Mouse (Mus musculus) ES-Bruce4 (cell line): Measurements from ENCODE around the gene Ruvbl2. TPM values are rescaled to one million over a fixed set of nuclear protein-coding genes. Genes with fewer than 3 reads are reported as not detected.

ENCODE experiments used
- H3K27ac ChIP-seq: 2 replicates; pipeline ENCODE4 v1.5.1; 2012; ENCODE audit warnings: low read length, inconsistent platforms; ENCODE audit not compliant: insufficient read depth
- H3K27me3 ChIP-seq: 2 replicates; pipeline ENCODE4 v1.6.1; 2012; ENCODE audit warnings: mild to moderate bottlenecking, low read length, inconsistent platforms; ENCODE audit not compliant: control insufficient read depth, poor library complexity, insufficient read depth, severe bottlenecking
- H3K36me3 ChIP-seq: 2 replicates; pipeline ENCODE4 v1.6.1; 2012; ENCODE audit warnings: inconsistent platforms, mild to moderate bottlenecking, low read length, moderate library complexity; ENCODE audit not compliant: control insufficient read depth, poor library complexity, insufficient read depth, severe bottlenecking
- H3K4me1 ChIP-seq: one replicate; pipeline ENCODE4 v1.8.1; 2011; ENCODE audit warnings: low read length; ENCODE audit not compliant: control insufficient read depth, insufficient read depth
- H3K4me3 ChIP-seq: 2 replicates; pipeline ENCODE4 v1.5.1; 2011; ENCODE audit warnings: low read depth, mild to moderate bottlenecking, low read length
- H3K9ac ChIP-seq: 2 replicates; pipeline ENCODE4 v1.6.1; 2012; ENCODE audit warnings: low read depth, mild to moderate bottlenecking, inconsistent platforms; ENCODE audit not compliant: poor library complexity, severe bottlenecking
- H3K9me3 ChIP-seq: replicated peaks from 2 replicates; pipeline ENCODE4 v1.6.1; 2012; ENCODE audit warnings: mild to moderate bottlenecking, low read length, inconsistent platforms; ENCODE audit not compliant: control insufficient read depth, poor library complexity, insufficient read depth, severe bottlenecking
- CTCF ChIP-seq: IDR thresholded peaks from one replicate; pipeline ENCODE4 v1.8.1; 2011; ENCODE audit warnings: low read depth, low read length
- EP300 ChIP-seq: IDR thresholded peaks from 2 replicates; pipeline ENCODE4 v1.6.1; 2011; ENCODE audit warnings: low read depth, low read length; ENCODE audit not compliant: insufficient read depth
- POLR2A ChIP-seq: IDR thresholded peaks from one replicate; pipeline ENCODE4 v1.8.1; 2011; ENCODE audit warnings: low read length; ENCODE audit not compliant: insufficient read depth
- polyA plus RNA-seq: library from polyadenylated mRNA; stranded (reverse); fragments of >200 nt; gene quantifications from 2 replicates; pipeline ENCODE4 v1.2.4, GENCODE M21; 2011; ENCODE audit warnings: low read depth; ENCODE audit not compliant: missing spikeins, insufficient read depth, insufficient read length

Gene Ruvbl2
- polyA plus RNA-seq, 1 experiment = 263 TPM

DNA sequence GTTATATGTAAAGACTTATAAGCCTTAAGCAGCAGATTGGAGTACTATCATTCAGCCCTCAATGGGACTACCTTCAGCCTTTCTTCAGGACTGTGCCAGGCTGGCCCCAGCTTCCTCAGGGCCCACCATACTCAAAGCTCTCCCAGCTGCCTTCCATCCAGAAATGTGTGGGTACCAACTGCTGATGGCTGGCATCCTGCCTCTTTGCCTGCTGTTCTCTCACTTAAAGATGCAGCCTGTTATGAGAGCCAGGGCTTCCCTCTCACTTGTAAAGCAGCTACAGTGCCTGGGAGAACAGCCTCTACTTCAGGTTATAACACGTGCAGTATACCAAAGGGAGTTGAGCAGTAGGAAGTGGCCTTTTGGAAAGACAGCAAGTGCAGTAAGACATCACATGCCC is 61.8 kb downstream of the Ruvbl2 start:
- no peaks in the 10 kb centered on the region for H3K9me3 ChIP-seq
- H3K27me3 ChIP-seq = no peaks in the 10 kb centered on the region
- no peak overlapping the region for H3K27ac ChIP-seq
- no peak overlapping the region for H3K4me3 ChIP-seq
- TF ChIP-seq CTCF (no peak), POLR2A (no peak), EP300 (no peak)
- peaks cover 63% of the 10 kb centered on the region for H3K36me3 ChIP-seq
- no peaks in the 10 kb centered on the region for H3K4me1 ChIP-seq
- H3K9ac ChIP-seq = no peak overlapping the region

DNA sequence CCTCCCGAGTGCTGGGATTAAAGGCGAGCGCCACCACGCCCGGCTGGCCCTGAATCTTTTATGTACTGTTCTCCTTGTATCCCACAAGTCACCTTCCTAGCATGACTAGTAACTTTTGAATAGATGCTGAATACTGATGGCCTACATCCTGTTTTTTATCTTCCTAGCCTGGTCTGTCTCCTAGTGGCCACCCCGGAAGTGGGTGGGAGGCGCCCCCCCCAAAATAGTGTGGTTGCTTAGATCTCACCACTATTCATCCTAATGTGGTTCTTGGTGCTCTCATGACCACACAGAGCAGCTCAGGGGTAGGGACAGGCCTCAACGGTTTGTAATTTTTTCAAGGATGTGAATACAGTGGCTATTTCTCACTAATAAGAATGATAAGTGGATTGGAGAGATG is 63.3 kb downstream of the Ruvbl2 start:
- no peaks in the 10 kb centered on the region for H3K27me3 ChIP-seq
- H3K9me3 ChIP-seq = no peaks in the 10 kb centered on the region
- no peak overlapping the region for H3K27ac ChIP-seq
- H3K9ac ChIP-seq = no peak overlapping the region
- no peak overlapping the region for H3K4me3 ChIP-seq
- H3K36me3 ChIP-seq = peaks cover 49% of the 10 kb centered on the region
- H3K4me1 ChIP-seq = no peaks in the 10 kb centered on the region
- no peak for TF ChIP-seq EP300
- no peak for TF ChIP-seq POLR2A
- TF ChIP-seq CTCF = no peak

DNA sequence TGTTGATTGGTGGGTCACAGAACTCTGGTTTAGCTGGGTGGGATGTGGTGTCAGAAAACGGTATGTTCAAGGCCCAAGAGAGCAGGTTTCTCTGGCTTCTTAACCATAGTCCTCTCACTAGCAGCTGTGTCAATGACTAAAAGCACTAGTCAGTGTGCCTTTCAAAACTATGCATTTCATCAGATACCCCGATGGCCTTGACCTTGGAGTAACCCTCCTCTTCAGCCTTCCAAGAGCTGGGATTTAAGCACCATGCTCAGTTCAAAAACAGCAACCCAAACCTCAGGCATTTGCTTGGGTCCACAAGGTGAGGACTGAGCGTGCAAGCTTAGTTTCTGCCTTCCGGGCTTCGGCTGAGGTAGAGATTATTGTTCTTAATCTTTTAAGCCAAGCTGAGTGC is 65.5 kb downstream of the Ruvbl2 start:
- Histone ChIP-seq H3K27ac (no peak overlapping the region), H3K4me1 (no peaks in the 10 kb centered on the region), H3K4me3 (no peak overlapping the region), H3K27me3 (no peaks in the 10 kb centered on the region), H3K9ac (no peak overlapping the region), H3K9me3 (no peaks in the 10 kb centered on the region), H3K36me3 (peaks cover 31% of the 10 kb centered on the region)
- TF ChIP-seq CTCF (no peak), POLR2A (no peak), EP300 (no peak)

Other genes with a start within 250 kb of the Ruvbl2 start
- gene Ccdc155, start 233.2 kb downstream of the Ruvbl2 start, polyA plus RNA-seq = 2.2 and 2.6 TPM in 2 replicates
- gene Dkkl1, start 225.9 kb downstream of the Ruvbl2 start, polyA plus RNA-seq = 4.2 and 8.6 TPM in 2 replicates
- gene Tead2, start 222.3 kb downstream of the Ruvbl2 start, polyA plus RNA-seq = 147 and 152 TPM in 2 replicates
- 2.2 and 3.4 TPM in 2 replicates for gene Cd37, start 199.0 kb downstream of the Ruvbl2 start, polyA plus RNA-seq
- 0.55 and 0.63 TPM in 2 replicates for gene Slc6a16, start 197.0 kb downstream of the Ruvbl2 start, polyA plus RNA-seq
- gene Slc6a21, start 160.6 kb downstream of the Ruvbl2 start, polyA plus RNA-seq = not detected in 2 replicates
- 18.9 and 19.8 TPM in 2 replicates for gene Trpm4, start 104.3 kb downstream of the Ruvbl2 start, polyA plus RNA-seq
- 5.2 and 6.9 TPM in 2 replicates for gene Hrc, start 102.8 kb downstream of the Ruvbl2 start, polyA plus RNA-seq
- 7.2 and 9.3 TPM in 2 replicates for gene Ppfia3, start 71.1 kb downstream of the Ruvbl2 start, polyA plus RNA-seq
- 0.88 TPM in 1 of 2 replicates, not detected in the other for gene Lin7b, start 67.5 kb downstream of the Ruvbl2 start, polyA plus RNA-seq
- gene Snrnp70, start 42.4 kb downstream of the Ruvbl2 start, polyA plus RNA-seq = 686 and 799 TPM in 2 replicates
- 0.41 TPM in 1 of 2 replicates, not detected in the other for gene Kcna7, start 32.4 kb downstream of the Ruvbl2 start, polyA plus RNA-seq
- 5.0 and 5.2 TPM in 2 replicates for gene Ntf5, start 24.4 kb downstream of the Ruvbl2 start, polyA plus RNA-seq
- gene Lhb, start 17.3 kb downstream of the Ruvbl2 start, polyA plus RNA-seq = not detected in 2 replicates
- gene Gys1, start 3.3 kb downstream of the Ruvbl2 start, polyA plus RNA-seq = 24.4 and 26.7 TPM in 2 replicates
- gene Ftl1, start 21.8 kb upstream of the Ruvbl2 start, polyA plus RNA-seq = 5,956 and 6,533 TPM in 2 replicates
- gene Bax, start 28.8 kb upstream of the Ruvbl2 start, polyA plus RNA-seq = 250 and 287 TPM in 2 replicates
- gene Tulp2, start 43.8 kb upstream of the Ruvbl2 start, polyA plus RNA-seq = 1.3 and 2.4 TPM in 2 replicates
- gene Gm45808, start 48.7 kb upstream of the Ruvbl2 start, polyA plus RNA-seq = not detected in 2 replicates
- gene Dhdh, start 50.7 kb upstream of the Ruvbl2 start, polyA plus RNA-seq = 15.3 and 15.5 TPM in 2 replicates
- gene Nucb1, start 72.3 kb upstream of the Ruvbl2 start, polyA plus RNA-seq = 105 and 119 TPM in 2 replicates
- 15.5 and 18.6 TPM in 2 replicates for gene Ppp1r15a, start 88.2 kb upstream of the Ruvbl2 start, polyA plus RNA-seq
- gene Plekha4, start 88.2 kb upstream of the Ruvbl2 start, polyA plus RNA-seq = 14.3 and 18.6 TPM in 2 replicates
- 55.0 and 62.2 TPM in 2 replicates for gene Hsd17b14, start 116.8 kb upstream of the Ruvbl2 start, polyA plus RNA-seq
- gene Bcat2, start 132.1 kb upstream of the Ruvbl2 start, polyA plus RNA-seq = 104 and 144 TPM in 2 replicates
- 0.94 and 1.7 TPM in 2 replicates for gene Fgf21, start 177.4 kb upstream of the Ruvbl2 start, polyA plus RNA-seq
- gene Fut1, start 179.2 kb upstream of the Ruvbl2 start, polyA plus RNA-seq = 3.0 and 3.9 TPM in 2 replicates
- 4.6 and 5.8 TPM in 2 replicates for gene Izumo1, start 183.7 kb upstream of the Ruvbl2 start, polyA plus RNA-seq
- 2.5 and 3.0 TPM in 2 replicates for gene Rasip1, start 189.4 kb upstream of the Ruvbl2 start, polyA plus RNA-seq
- 2.2 and 4.1 TPM in 2 replicates for gene Mamstr, start 201.9 kb upstream of the Ruvbl2 start, polyA plus RNA-seq
- gene Fut2, start 228.3 kb upstream of the Ruvbl2 start, polyA plus RNA-seq = 0.87 TPM in 1 of 2 replicates, not detected in the other
- gene Ntn5, start 245.9 kb upstream of the Ruvbl2 start, polyA plus RNA-seq = 0.51 TPM in 1 of 2 replicates, not detected in the other